Mouse (Mus musculus): ENCODE measurements around the gene Ppp1ca. TPM values are rescaled to one million over a fixed set of nuclear protein-coding genes. Genes with fewer than 3 reads are reported as not detected.

Gene Ppp1ca
- polyA plus RNA-seq, 1 experiment, result 373 TPM

DNA sequence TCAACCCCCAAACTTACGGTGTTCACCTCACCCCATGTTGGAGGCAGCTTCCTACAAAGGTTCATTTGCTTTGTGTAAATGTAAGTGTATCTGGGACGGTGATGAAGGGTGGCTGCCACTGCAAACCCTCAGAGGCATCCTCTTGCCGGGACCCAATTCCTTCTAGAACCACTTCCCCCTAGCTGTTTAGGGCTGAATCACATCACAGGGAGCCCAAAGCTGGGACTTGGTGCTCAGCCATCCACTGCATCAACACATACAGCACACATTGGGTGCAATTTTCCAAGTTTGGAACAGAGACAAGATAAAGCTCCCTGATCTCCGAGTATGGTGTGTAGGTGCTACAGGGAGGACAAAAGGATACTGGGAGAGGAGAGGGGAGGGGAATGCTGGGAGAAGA lies 13.0 kb downstream of the Ppp1ca start:
- no peak for DNase-seq
- no peak overlapping the region for H3K4me3 ChIP-seq (replicated peaks; ENCODE audit: extremely low read depth, low read depth, low read length)
- peaks cover 15% of the 10 kb centered on the region for H3K4me1 ChIP-seq (ENCODE audit: control insufficient read depth, insufficient read depth, low read length)
- 54% methylated on average over 4 of the region's 4 CpGs for WGBS
- TF ChIP-seq POLR2A (IDR thresholded peaks at IDR 0.05; ENCODE audit: borderline replicate concordance, extremely low read depth, low read depth, low read length) (no peak), CTCF (IDR thresholded peaks at IDR 0.05; ENCODE audit: insufficient read depth, low read length) (no peak)

DNA sequence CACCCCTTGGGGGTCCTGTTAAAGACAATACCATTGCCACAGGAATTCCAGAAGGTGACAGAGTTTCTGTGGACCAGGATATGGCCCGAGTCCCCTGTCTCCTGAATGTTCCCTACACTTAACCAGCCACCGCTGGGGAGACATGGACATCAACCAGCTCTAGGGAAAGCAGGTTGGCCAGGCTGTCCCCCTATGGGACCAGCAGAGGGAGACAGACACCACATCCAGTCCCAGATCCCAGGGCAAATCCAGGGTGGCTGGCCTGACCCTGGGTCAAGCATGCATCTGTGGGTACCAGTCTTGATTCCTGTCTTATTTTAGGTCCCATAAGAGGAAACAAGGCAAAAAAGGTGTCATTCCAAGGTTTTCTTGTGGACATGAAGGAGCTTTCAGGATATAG lies 15.1 kb downstream of the Ppp1ca start:
- DNase-seq, result peak; percentile 71
- 0% methylated on average over 2 of the region's 2 CpGs for WGBS
- H3K4me3 ChIP-seq (replicated peaks; ENCODE audit: extremely low read depth, low read depth, low read length), result no peak overlapping the region
- TF ChIP-seq POLR2A (IDR thresholded peaks at IDR 0.05; ENCODE audit: borderline replicate concordance, extremely low read depth, low read depth, low read length), result no peak
- peak; percentile 99 for TF ChIP-seq CTCF (IDR thresholded peaks at IDR 0.05; ENCODE audit: insufficient read depth, low read length)
- peaks cover 6% of the 10 kb centered on the region for H3K4me1 ChIP-seq (ENCODE audit: control insufficient read depth, insufficient read depth, low read length)

GRCm38 (mm10) chr19:4208563-4208962 lies 16.7 kb downstream of the Ppp1ca start:
- Histone ChIP-seq H3K4me3 (replicated peaks; ENCODE audit: extremely low read depth, low read depth, low read length) (no peak overlapping the region), H3K4me1 (ENCODE audit: control insufficient read depth, insufficient read depth, low read length) (peaks cover under 1% of the 10 kb centered on the region)
- DNase-seq, result no peak
- TF ChIP-seq POLR2A (IDR thresholded peaks at IDR 0.05; ENCODE audit: borderline replicate concordance, extremely low read depth, low read depth, low read length), result no peak
- TF ChIP-seq CTCF (IDR thresholded peaks at IDR 0.05; ENCODE audit: insufficient read depth, low read length), result no peak
- 73% methylated on average over 5 of the region's 5 CpGs for WGBS

DNA sequence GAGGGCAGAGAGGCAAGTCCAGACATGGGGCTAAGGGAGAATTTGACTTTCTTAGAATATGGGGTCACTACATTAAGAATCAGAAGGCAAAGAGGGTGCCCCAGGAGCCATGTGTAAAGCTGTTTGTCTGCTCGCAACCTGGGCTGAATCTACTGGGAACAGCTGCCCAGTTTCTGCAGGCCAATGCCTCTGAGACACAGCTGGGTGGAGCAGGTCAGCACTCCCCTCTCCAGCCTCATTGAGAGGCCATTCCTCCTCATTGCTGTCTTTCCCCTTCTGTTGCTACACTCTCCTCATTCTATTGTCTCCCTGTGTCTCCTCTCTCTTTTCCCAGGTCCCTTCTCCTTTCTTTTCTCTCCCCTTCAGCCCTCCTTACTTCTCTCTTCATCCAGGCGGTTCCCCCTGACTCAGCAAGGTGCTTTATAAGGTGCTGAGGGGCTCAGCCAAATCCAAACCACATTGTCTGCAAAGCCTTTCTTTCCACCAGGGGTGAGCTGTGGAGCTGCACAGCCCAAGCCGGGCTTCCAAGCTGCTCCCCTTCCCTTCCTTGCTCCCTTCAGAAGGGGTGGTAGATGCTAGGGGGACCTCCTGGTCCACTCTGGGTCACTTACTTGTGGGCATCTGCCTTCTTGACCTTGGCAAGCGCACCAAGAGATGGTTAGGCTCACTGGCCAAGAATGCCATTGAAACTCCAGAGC lies 20.2 kb downstream of the Ppp1ca start:
- no peak for TF ChIP-seq CTCF (IDR thresholded peaks at IDR 0.05; ENCODE audit: insufficient read depth, low read length)
- no peak for TF ChIP-seq POLR2A (IDR thresholded peaks at IDR 0.05; ENCODE audit: borderline replicate concordance, extremely low read depth, low read depth, low read length)
- DNase-seq, result no peak
- peaks cover 18% of the 10 kb centered on the region for H3K4me1 ChIP-seq (ENCODE audit: control insufficient read depth, insufficient read depth, low read length)
- H3K4me3 ChIP-seq (replicated peaks; ENCODE audit: extremely low read depth, low read depth, low read length), result no peak overlapping the region
- WGBS, result 85% methylated on average over 4 of the region's 4 CpGs

GRCm38 (mm10) chr19:4213524-4213974 lies 21.7 kb downstream of the Ppp1ca start:
- WGBS, result 11% methylated on average over 9 of the region's 9 CpGs
- peaks cover 19% of the 10 kb centered on the region for H3K4me1 ChIP-seq (ENCODE audit: control insufficient read depth, insufficient read depth, low read length)
- no peak; the same call in 1 of the 2 replicates for TF ChIP-seq POLR2A (IDR thresholded peaks at IDR 0.05; ENCODE audit: borderline replicate concordance, extremely low read depth, low read depth, low read length)
- no peak for TF ChIP-seq CTCF (IDR thresholded peaks at IDR 0.05; ENCODE audit: insufficient read depth, low read length)
- no peak for DNase-seq
- peak overlapping the region; percentile 63 for H3K4me3 ChIP-seq (replicated peaks; ENCODE audit: extremely low read depth, low read depth, low read length)

GRCm38 (mm10) chr19:4214071-4214770 lies 22.4 kb downstream of the Ppp1ca start, which contains the start of the genes Clcf1 and AC109138.7:
TSS of gene Clcf1 (plus strand) at chr19:4214238.
TSS of gene AC109138.7 (plus strand) at chr19:4214357.
- H3K4me1 ChIP-seq (ENCODE audit: control insufficient read depth, insufficient read depth, low read length), result peaks cover 19% of the 10 kb centered on the region
- DNase-seq, result peak; percentile 72
- TF ChIP-seq CTCF (IDR thresholded peaks at IDR 0.05; ENCODE audit: insufficient read depth, low read length), result no peak
- TF ChIP-seq POLR2A (IDR thresholded peaks at IDR 0.05; ENCODE audit: borderline replicate concordance, extremely low read depth, low read depth, low read length), result 0 out of 2 replicates have a peak, but pooled peaks have one; percentile 14
- WGBS, result under 1% methylated on average over 49 of the region's 49 CpGs
- peak within 1 kb of the TSS; percentile 63 for H3K4me3 ChIP-seq (replicated peaks; ENCODE audit: extremely low read depth, low read depth, low read length)

- WGBS, result under 1% methylated on average over 71 of the region's 81 CpGs
- DNase-seq, result no peak
- Histone ChIP-seq H3K4me3 (replicated peaks; ENCODE audit: extremely low read depth, low read depth, low read length) (peak overlapping the region; percentile 63), H3K4me1 (ENCODE audit: control insufficient read depth, insufficient read depth, low read length) (peaks cover 19% of the 10 kb centered on the region)
- no peak for TF ChIP-seq CTCF (IDR thresholded peaks at IDR 0.05; ENCODE audit: insufficient read depth, low read length)
- TF ChIP-seq POLR2A (IDR thresholded peaks at IDR 0.05; ENCODE audit: borderline replicate concordance, extremely low read depth, low read depth, low read length), result no peak
These were observed 23.0 kb downstream of the Ppp1ca start for GRCm38 (mm10) chr19:4214771-4215450.

DNA sequence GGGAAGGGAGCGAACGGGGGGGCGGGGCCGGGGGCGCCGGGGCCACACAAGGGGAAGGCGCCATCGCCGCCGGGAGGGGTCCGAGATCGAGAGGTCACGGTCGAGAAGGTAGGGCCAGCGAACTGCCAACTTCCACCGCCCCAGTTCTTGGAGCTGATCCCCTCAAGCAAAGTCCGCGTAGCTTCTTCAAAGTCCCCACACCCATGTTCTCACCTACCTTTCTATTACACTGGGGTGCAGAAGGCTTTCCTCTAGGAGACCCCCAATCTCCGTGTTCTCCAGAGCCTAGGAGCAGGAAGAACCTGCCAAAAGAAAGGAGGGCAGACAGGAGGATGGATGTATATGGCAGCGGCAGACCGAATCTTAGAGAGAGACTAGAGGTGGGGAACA lies 23.6 kb downstream of the Ppp1ca start:
- WGBS, result 5% methylated on average over 19 of the region's 21 CpGs
- DNase-seq, result no peak
- TF ChIP-seq POLR2A (IDR thresholded peaks at IDR 0.05; ENCODE audit: borderline replicate concordance, extremely low read depth, low read depth, low read length) (no peak; the same call in 1 of the 2 replicates), CTCF (IDR thresholded peaks at IDR 0.05; ENCODE audit: insufficient read depth, low read length) (no peak)
- Histone ChIP-seq H3K4me1 (ENCODE audit: control insufficient read depth, insufficient read depth, low read length) (peaks cover 25% of the 10 kb centered on the region), H3K4me3 (replicated peaks; ENCODE audit: extremely low read depth, low read depth, low read length) (peak overlapping the region; percentile 63)

DNA sequence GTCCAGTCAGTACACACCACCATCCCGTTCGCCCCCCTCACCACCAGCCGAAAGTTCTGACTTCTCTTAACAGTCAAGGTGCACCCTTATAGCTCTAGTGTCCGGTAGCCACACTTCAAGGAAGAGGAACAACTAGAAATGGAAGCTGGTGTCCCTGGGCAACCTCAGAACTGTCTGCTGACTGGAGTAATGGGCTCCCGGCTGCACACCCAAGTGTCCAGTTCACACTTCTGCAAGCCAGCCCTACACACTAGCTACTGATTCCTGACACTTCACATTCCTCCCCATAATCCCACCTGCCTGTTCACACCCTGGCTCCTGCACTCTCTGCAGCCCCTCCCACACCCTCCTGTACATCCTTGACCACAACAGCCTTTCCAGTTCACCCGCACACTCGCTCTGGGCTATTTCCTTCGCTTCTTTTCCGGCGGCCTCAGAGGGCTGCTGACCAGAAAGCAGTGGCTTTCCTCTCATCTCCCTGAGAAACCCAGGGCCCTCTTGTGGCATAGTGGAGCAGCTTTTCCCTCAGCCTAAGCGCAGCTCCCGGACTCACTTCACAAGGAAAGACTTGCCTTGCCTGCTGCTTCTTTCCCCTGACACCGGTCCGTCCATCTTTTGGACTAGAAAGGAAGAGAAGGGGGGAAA lies 24.3 kb downstream of the Ppp1ca start:
- H3K4me3 ChIP-seq (replicated peaks; ENCODE audit: extremely low read depth, low read depth, low read length), result peak overlapping the region; percentile 15
- peaks cover 27% of the 10 kb centered on the region for H3K4me1 ChIP-seq (ENCODE audit: control insufficient read depth, insufficient read depth, low read length)
- DNase-seq, result no peak
- 17% methylated on average over 14 of the region's 14 CpGs for WGBS
- TF ChIP-seq POLR2A (IDR thresholded peaks at IDR 0.05; ENCODE audit: borderline replicate concordance, extremely low read depth, low read depth, low read length), result peak; percentile 8; the same call in 1 of the 2 replicates
- peak; percentile 34; the same call in 1 of the 2 replicates for TF ChIP-seq CTCF (IDR thresholded peaks at IDR 0.05; ENCODE audit: insufficient read depth, low read length)
